Mouse (Mus musculus): ENCODE results near the gene Ppp1r18. TPM values are rescaled to one million over a fixed set of nuclear protein-coding genes. Genes with fewer than 3 reads are reported as not detected.

The Ppp1r18 gene
- polyA plus RNA-seq, 1 experiment from 2014 or later: 21.3 TPM

- ATAC-seq (replicated peaks; ENCODE audit: insufficient number of reproducible peaks, low FRiP score, low TSS enrichment): no peak
- peaks cover 29% of the 10 kb centered on the region for H3K36me3 ChIP-seq (ENCODE audit: control insufficient read depth, insufficient read depth, low read length)
- no peak overlapping the region for H3K4me3 ChIP-seq (ENCODE audit: low read depth, low read length)
- H3K9me3 ChIP-seq (replicated peaks; ENCODE audit: control insufficient read depth, low read length): no peaks in the 10 kb centered on the region
- H3K4me1 ChIP-seq (ENCODE audit: control insufficient read depth, insufficient read depth, low read length): peaks cover 8% of the 10 kb centered on the region
- H3K9ac ChIP-seq (ENCODE audit: low read depth, low read length): no peak overlapping the region
- H3K27ac ChIP-seq (ENCODE audit: low read depth, low read length): no peak overlapping the region
- no peak overlapping the region for H3K4me2 ChIP-seq
- WGBS (ENCODE audit: insufficient replicate concordance): 91% methylated on average over 4 of the region's 4 CpGs
- no peaks in the 10 kb centered on the region for H3K27me3 ChIP-seq (ENCODE audit: control insufficient read depth, insufficient read depth, low read length)
Measured at GRCm38 (mm10) chr17:35923281-35923680, 57.9 kb downstream of the Ppp1r18 start.

MicroRNAs encoded within 50 kb of the gene (microRNA counts, 519-probe panel; counts per million panel counts)
- microRNA mmu-miR-1894-3p: 32.2 counts per million
- microRNA mmu-miR-1894-5p: 32.2 counts per million

Small RNAs within 50 kb of the gene (microRNA-seq; reads per million reads assigned to microRNA genes)
- 2.0 reads per million, percentile 25 among the genes with 10 or more reads in this experiment for gene Gm28033 (ENCODE audit: borderline number of aligned reads)
- gene Mir1894 (ENCODE audit: borderline number of aligned reads): not detected

Other genes with a start within 250 kb of the Ppp1r18 start
- not detected in 2 replicates for gene Gm9573, start 239.0 kb upstream of the Ppp1r18 start, polyA plus RNA-seq (2014; fragmentation: Nextera tagmentation; extraction: Ambion mirVana)
- gene Mucl3, start 221.9 kb upstream of the Ppp1r18 start, polyA plus RNA-seq (2014; fragmentation: Nextera tagmentation; extraction: Ambion mirVana): 0.29 and 0.62 TPM in 2 replicates
- gene Vars2, start 198.0 kb upstream of the Ppp1r18 start, polyA plus RNA-seq (2014; fragmentation: Nextera tagmentation; extraction: Ambion mirVana): 9.1 and 12.7 TPM in 2 replicates
- 30.1 and 31.1 TPM in 2 replicates for gene Gtf2h4, start 191.9 kb upstream of the Ppp1r18 start, polyA plus RNA-seq (2014; fragmentation: Nextera tagmentation; extraction: Ambion mirVana)
- 60.6 and 89.2 TPM in 2 replicates for gene Ddr1, start 161.0 kb upstream of the Ppp1r18 start, polyA plus RNA-seq (2014; fragmentation: Nextera tagmentation; extraction: Ambion mirVana)
- gene Ier3, start 43.9 kb upstream of the Ppp1r18 start, polyA plus RNA-seq (2014; fragmentation: Nextera tagmentation; extraction: Ambion mirVana): 13.2 and 17.0 TPM in 2 replicates
- gene Flot1, start 42.4 kb upstream of the Ppp1r18 start, polyA plus RNA-seq (2014; fragmentation: Nextera tagmentation; extraction: Ambion mirVana): 71.3 and 74.0 TPM in 2 replicates
- gene Tubb5, start 27.3 kb upstream of the Ppp1r18 start, polyA plus RNA-seq (2014; fragmentation: Nextera tagmentation; extraction: Ambion mirVana): 855 and 931 TPM in 2 replicates
- 19.0 and 19.5 TPM in 2 replicates for gene Mdc1, start 24.1 kb upstream of the Ppp1r18 start, polyA plus RNA-seq (2014; fragmentation: Nextera tagmentation; extraction: Ambion mirVana)
- 44.5 and 48.1 TPM in 2 replicates for gene Nrm, start 4.3 kb upstream of the Ppp1r18 start, polyA plus RNA-seq (2014; fragmentation: Nextera tagmentation; extraction: Ambion mirVana)
- gene Dhx16, start 14.2 kb downstream of the Ppp1r18 start, polyA plus RNA-seq (2014; fragmentation: Nextera tagmentation; extraction: Ambion mirVana): 23.8 and 25.9 TPM in 2 replicates
- gene 2310061I04Rik, start 31.8 kb downstream of the Ppp1r18 start, polyA plus RNA-seq (2014; fragmentation: Nextera tagmentation; extraction: Ambion mirVana): 22.2 and 26.7 TPM in 2 replicates
- gene Atat1, start 44.5 kb downstream of the Ppp1r18 start, polyA plus RNA-seq (2014; fragmentation: Nextera tagmentation; extraction: Ambion mirVana): 64.0 and 65.4 TPM in 2 replicates
- 77.7 and 83.9 TPM in 2 replicates for gene Mrps18b, start 50.8 kb downstream of the Ppp1r18 start, polyA plus RNA-seq (2014; fragmentation: Nextera tagmentation; extraction: Ambion mirVana)
- 26.9 and 27.2 TPM in 2 replicates for gene Ppp1r10, start 50.8 kb downstream of the Ppp1r18 start, polyA plus RNA-seq (2014; fragmentation: Nextera tagmentation; extraction: Ambion mirVana)
- gene Abcf1, start 104.2 kb downstream of the Ppp1r18 start, polyA plus RNA-seq (2014; fragmentation: Nextera tagmentation; extraction: Ambion mirVana): 74.2 and 91.7 TPM in 2 replicates
- gene Gnl1, start 114.3 kb downstream of the Ppp1r18 start, polyA plus RNA-seq (2014; fragmentation: Nextera tagmentation; extraction: Ambion mirVana): 26.1 and 29.1 TPM in 2 replicates
- gene Prr3, start 114.6 kb downstream of the Ppp1r18 start, polyA plus RNA-seq (2014; fragmentation: Nextera tagmentation; extraction: Ambion mirVana): 17.4 TPM in 2 replicates
- gene H2-T24, start 155.0 kb downstream of the Ppp1r18 start, polyA plus RNA-seq (2014; fragmentation: Nextera tagmentation; extraction: Ambion mirVana): 2.9 and 3.1 TPM in 2 replicates
- 2.0 and 3.1 TPM in 2 replicates for gene H2-T23, start 167.3 kb downstream of the Ppp1r18 start, polyA plus RNA-seq (2014; fragmentation: Nextera tagmentation; extraction: Ambion mirVana)
- gene H2-T22, start 177.2 kb downstream of the Ppp1r18 start, polyA plus RNA-seq (2014; fragmentation: Nextera tagmentation; extraction: Ambion mirVana): 6.7 and 7.3 TPM in 2 replicates
- gene Gm6034, start 177.4 kb downstream of the Ppp1r18 start, polyA plus RNA-seq (2014; fragmentation: Nextera tagmentation; extraction: Ambion mirVana): not detected in 2 replicates
- not detected in 2 replicates for gene Gm11127, start 192.8 kb downstream of the Ppp1r18 start, polyA plus RNA-seq (2014; fragmentation: Nextera tagmentation; extraction: Ambion mirVana)

All from heart, embryonic 11.5 days (tissue).